Mouse (Mus musculus): Measurements from ENCODE around the gene Hpse2.
"Not testable (repeated sequence)": the region's sequence is repeated elsewhere in the genome, so short reads cannot be mapped to it uniquely, and the experiment has no call there.

Gene Hpse2

GRCm38 (mm10) chr19:43388017-43388904 is at the start of gene Hpse2:
Gene Hpse2, minus strand, starts transcription at chr19:43388355.
- in situ Hi-C loops (cut with MboI, MseI) = no loop called here

DNA sequence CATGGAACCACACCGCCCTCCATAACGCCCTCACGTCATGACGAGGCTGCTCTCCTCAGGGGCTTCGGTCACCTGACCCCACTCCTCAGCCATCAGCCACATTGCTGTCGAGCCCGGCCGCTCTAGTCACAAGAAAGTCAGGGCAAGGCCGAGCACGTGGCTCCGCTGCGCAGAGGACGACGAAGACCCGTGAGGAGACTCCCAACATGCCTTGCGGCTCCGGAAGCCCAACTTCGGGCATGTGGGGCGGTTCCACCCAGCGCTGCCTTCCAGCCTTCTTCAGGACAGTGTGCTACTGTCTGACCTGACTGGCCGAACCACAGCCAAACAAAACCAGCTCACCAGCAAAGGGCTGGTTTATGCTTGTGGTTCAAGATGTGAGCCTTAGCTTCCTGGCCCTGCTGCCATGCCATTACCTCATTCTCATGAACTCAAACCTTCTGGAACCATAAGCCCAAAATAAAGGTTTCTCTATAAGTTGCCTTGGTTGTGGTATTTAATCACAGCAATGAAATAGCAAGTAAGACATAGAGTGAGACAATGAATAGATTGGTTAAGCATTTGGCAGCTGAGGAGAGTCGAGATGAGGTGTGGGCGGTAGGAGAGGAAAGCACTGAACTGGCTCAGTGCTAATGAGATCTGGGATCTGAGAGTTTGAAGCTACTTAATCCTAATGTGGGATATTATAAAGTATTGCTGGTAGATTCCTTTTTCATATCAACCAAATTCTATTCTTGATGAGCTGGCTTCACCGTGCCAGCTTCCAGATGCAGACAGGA is 39.5 kb upstream of the Hpse2 start:
- in situ Hi-C loops (cut with MboI, MseI) = no loop called here

DNA sequence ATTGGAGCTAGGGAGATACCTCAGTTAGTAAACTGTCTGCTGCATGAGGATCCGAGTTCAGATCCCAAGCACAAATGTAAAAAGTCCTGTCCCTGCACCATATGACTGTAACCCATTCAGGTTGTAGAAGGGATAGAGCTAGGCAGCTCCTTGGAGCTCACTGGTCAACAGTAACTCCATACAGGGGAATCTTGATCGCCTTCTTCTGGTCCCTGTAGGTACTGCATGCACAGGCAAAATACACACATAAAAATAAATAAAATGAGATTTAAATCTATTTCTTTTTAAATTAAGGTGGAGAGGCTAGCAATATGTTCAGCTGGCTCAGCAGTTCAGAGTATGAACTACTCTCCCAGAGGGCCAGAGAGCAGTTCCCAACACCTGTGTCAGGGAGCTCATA is 35.9 kb upstream of the Hpse2 start:
- in situ Hi-C loops (cut with MboI, MseI) = no loop called here

- in situ Hi-C loops (cut with MboI, MseI) = no loop called here
Observed at GRCm38 (mm10) chr19:43420506-43420905, 32.4 kb upstream of the Hpse2 start.

DNA sequence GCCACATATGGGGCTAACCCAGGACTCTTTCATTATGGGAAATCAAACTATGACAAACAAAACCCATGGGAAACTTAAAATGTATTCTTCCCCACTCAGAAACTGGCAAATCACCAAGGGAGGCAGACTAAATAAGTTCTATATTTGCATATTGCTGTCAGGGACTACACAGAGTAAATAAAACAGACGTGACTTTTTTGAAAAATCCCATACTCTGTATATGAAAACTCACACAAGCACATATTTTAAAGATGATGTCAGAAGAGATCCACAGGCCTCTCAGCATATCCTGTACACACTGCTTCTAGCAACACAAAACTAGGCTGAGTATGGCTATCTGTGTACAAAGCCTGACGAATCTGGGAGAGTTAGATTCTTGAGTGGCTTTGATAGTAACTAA is 27.4 kb upstream of the Hpse2 start:
- in situ Hi-C loops (cut with MboI, MseI) = no loop called here

- in situ Hi-C loops (cut with MboI, MseI) = no loop called here
Observed at GRCm38 (mm10) chr19:43407181-43407580, 19.0 kb upstream of the Hpse2 start.

GRCm38 (mm10) chr19:43396327-43396726 is 8.2 kb upstream of the Hpse2 start:
- in situ Hi-C loops (cut with MboI, MseI) = no loop called here

- in situ Hi-C loops (cut with MboI, MseI) = no loop called here
Observed at GRCm38 (mm10) chr19:43387071-43387770, 934 bp downstream of the Hpse2 start.

GRCm38 (mm10) chr19:43386041-43386952 is 1.9 kb downstream of the Hpse2 start:
- in situ Hi-C loops (cut with MboI, MseI) = no loop called here

DNA sequence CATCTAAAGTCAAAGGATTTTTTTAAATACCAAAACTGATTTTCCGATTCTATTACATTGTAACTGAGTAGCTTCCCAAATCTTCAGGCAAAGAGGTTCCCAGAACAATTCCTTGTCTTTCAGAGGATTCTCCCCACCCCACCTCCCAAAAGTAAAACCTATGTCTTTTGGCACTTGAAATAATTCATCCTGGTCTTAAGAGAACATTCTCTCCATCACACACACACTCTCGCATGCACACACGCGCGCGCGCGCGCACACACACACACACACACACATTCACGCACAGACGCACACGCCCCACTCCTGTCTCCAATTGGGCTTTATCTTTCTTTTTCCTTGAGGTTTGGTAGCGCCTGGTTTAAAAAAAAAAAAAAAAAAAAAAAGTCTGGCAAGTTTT is 2.7 kb downstream of the Hpse2 start:
- in situ Hi-C loops (cut with MboI, MseI) = no loop called here

GRCm38 (mm10) chr19:43384978-43385431 is 3.1 kb downstream of the Hpse2 start:
- in situ Hi-C loops (cut with MboI, MseI) = no loop called here

GRCm38 (mm10) chr19:43384346-43384977 is 3.7 kb downstream of the Hpse2 start:
- in situ Hi-C loops (cut with MboI, MseI) = no loop called here

- in situ Hi-C loops (cut with MboI, MseI) = no loop called here
Observed at GRCm38 (mm10) chr19:43358830-43359229, 29.3 kb downstream of the Hpse2 start.

DNA sequence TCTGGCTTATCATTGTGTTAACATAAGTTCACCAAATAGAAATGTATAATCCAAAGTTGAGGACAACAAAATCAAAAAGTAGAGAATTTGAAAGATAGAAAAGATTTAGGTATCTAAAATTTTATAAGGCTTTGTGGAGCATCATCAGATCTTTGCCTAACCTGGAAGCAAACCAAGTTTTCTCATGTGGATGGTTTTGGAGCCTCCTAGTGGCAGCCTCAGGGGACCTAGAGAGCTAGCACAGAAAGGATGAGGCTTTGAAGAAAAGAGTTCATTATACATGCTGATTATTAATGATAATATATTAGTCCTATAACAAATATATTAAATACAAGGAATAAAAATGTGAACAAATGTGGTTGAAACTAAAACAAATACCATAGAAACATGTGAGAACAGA is 77.0 kb downstream of the Hpse2 start:
- in situ Hi-C loops (cut with MboI, MseI) = no loop called here

DNA sequence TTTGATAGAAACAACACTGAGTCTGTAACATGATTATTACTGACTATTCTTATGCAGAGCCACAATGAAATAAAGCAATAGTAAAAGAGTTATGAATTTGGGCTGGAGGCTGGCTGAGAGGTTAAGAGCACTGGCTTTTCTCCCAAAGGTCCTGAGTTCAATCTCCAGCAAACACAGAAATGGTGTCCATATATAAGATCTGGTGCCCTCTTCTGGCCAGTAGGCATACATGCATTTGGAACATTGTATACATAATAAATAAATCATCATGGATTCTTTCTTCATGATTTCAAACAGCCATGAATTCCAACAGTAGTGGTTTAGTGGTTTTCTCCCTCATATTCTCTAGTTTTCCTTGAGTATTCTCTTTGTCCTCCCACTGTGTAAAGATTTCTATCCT is 81.4 kb downstream of the Hpse2 start:
- in situ Hi-C loops (cut with MboI, MseI) = loop anchor here (5.0 kb wide), 1 partner anchor 514 kb away; no protein-coding TSS in a partner anchor

GRCm38 (mm10) chr19:43281336-43281735 is 106.8 kb downstream of the Hpse2 start:
- in situ Hi-C loops (cut with MboI, MseI) = not testable (repeated sequence)

- in situ Hi-C loops (cut with MboI, MseI) = no loop called here
Observed at GRCm38 (mm10) chr19:43243993-43244392, 144.2 kb downstream of the Hpse2 start.

DNA sequence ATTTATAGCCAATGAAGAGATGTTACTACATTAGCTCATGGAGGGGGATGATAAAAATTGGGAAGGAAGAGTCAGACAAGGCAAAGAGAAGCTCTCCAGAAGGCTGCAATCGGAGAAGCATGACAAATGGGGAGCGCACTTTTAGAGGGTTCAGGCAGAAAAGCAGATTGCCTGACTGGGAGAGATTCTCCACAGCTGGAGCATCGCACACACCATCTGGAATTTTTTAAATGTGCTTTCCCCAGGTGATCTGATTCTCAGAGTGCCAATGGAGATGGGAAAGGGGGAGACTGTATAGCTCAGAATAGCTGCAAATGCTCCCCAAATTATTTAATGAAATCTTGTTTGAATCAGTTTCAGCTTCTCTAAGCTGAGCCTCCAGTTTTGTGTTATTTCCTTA is 156.4 kb downstream of the Hpse2 start:
- in situ Hi-C loops (cut with MboI, MseI) = no loop called here

GRCm38 (mm10) chr19:43193562-43193961 is 194.6 kb downstream of the Hpse2 start:
- in situ Hi-C loops (cut with MboI, MseI) = no loop called here

DNA sequence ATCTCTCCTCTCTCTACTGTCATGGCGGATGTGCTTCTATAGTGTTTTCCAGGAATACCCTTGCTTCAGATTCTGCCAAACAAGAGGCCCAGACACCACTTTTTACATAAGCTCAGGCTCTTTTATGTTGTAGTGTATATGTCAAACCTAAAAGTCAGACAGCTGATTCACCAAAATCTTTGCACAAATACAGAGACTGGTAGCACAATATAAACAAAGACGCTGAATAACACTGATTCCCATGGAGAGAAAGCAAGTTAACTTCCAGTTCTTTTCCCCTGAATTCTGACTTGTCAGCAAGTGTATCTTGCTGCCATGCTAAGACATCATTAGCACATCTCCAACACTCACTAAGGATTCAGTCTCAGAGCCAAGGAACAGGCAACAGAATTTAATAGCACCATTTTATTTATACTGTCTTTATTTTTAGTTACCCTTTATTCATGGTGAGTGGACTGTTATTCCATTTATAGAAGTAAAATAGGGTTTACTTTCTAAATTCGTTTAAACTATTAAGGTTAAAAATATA is 212.7 kb downstream of the Hpse2 start:
- in situ Hi-C loops (cut with MboI, MseI) = no loop called here

Measured in T-helper 2 cell (primary cell).